Mouse (Mus musculus): ENCODE measurements around the gene Far1.

DNA sequence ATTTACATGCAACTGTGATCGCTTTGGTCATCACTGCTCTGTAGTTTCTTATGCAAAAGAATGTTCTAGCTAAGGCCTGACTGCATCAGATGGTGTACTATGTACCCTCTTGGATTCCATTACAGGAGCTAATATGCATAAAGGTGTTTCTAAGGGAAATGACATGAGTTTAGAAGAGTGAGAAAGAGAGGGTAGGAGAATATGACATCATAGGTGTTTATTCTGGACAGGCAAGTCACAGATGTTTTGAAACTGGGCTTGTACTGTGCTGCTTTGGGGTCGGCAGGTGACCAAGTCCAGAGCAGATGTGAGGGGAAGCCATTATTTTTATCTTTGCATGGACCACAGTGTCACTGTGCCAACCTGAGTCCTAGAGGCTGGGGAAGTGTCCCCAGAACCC is 75.6 kb downstream of the Far1 start:
- TF ChIP-seq CTCF (IDR thresholded peaks at IDR 0.05; ENCODE audit: insufficient read depth, low read depth, low read length) (no peak), POLR2A (IDR thresholded peaks at IDR 0.05; ENCODE audit: insufficient read depth, low read depth, low read length) (no peak)

Measured in olfactory bulb, adult 2 months (tissue).